Mouse (Mus musculus): ENCODE data around the gene Gstcd. TPM values are rescaled to one million over a fixed set of nuclear protein-coding genes. Genes with fewer than 3 reads are reported as not detected.

Gene Gstcd
- total RNA-seq, 2 experiments from 2014 or later = 3.3 to 3.4 TPM

DNA sequence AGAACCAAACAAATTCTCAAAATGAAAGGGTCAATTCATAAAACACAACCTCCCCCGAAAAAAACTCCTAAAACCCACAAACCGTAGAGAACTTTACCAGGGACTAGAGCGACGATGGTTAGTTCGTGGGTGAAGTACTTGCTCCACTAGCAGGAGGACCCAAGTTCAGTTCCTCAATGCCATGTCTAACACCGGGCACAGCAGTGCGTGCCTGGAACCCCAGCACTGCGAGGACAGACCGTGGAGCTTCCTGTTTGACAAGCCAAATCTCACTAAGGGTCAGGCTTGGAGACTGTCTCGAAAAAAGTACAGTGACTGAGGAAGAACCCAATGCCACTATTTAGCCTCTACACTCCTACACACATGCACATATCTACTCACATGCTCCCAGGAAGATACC, 16.3 kb downstream of the Gstcd start:
- intact Hi-C loops (cut with DNase I; ENCODE audit: low total_unique reads) = no loop called here
- no peak for DNase-seq

DNA sequence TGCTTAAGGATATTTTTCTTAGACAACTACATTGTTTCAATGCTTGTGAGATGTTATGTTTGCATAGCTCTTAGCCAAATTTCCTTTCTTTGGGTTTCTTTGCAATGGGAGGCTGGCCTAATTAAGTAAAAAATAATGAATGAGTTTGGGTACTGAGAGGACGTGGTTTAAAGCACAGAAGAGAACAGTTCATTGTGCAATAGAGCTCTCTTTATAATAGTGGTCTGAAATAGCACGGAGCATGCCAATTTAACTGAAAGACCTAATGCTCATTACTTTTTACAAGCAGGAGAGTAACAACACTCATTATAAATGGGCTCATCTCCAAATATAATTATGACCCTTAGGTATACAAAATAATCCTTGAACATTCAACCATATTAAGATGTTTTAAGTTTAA, 39.8 kb downstream of the Gstcd start:
- intact Hi-C loops (cut with DNase I; ENCODE audit: low total_unique reads) = no loop called here
- DNase-seq = no peak

- intact Hi-C loops (cut with DNase I; ENCODE audit: low total_unique reads) = no loop called here
- DNase-seq = no peak
These were observed 58.6 kb downstream of the Gstcd start for GRCm38 (mm10) chr3:133033145-133033755.

DNA sequence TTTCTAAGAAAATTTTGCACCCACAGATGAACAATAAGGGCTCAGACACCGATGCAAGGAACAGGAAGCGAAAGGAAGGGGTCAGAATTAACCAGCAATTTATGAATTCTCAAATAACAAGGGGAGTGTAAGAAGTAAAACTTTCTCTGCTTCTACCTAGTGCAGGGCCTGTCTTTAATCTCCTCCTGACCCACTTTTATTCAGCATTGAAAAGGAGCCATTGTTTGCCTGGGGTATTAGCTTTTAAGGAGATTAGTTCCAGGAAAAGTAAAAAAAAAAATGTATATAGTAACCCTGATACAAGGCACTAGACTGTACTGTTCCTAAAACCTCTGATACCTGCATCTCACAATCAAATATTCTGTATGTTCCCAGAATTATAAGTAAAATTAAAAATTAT, 64.9 kb downstream of the Gstcd start:
- intact Hi-C loops (cut with DNase I; ENCODE audit: low total_unique reads) = no loop called here
- no peak for DNase-seq

- intact Hi-C loops (cut with DNase I; ENCODE audit: low total_unique reads) = no loop called here
- no peak for DNase-seq
These were observed 84.6 kb downstream of the Gstcd start for GRCm38 (mm10) chr3:133007250-133007649.

- intact Hi-C loops (cut with DNase I; ENCODE audit: low total_unique reads) = no loop called here
- DNase-seq = no peak
These were observed 95.5 kb downstream of the Gstcd start for GRCm38 (mm10) chr3:132996299-132996698.

DNA sequence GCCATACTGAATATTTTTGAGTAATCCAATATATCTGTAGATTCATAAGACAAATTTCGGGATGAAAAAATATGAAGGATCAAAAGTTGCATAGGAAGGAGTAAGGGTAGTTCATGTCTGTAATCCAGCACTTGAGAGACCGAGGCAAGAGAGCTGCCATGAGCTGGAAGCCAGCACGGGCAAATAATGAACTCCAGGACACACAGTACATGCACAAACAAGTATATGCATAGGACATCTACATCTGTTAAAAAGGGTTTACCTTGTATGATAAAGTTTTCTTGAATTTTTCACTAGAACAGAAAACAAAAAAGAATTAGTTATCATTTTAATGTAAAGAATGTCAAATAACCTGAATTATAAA, 95.9 kb downstream of the Gstcd start:
- no peak for DNase-seq
- intact Hi-C loops (cut with DNase I; ENCODE audit: low total_unique reads) = no loop called here

GRCm38 (mm10) chr3:132995172-132995903, 96.5 kb downstream of the Gstcd start:
- intact Hi-C loops (cut with DNase I; ENCODE audit: low total_unique reads) = no loop called here
- DNase-seq = no peak

DNA sequence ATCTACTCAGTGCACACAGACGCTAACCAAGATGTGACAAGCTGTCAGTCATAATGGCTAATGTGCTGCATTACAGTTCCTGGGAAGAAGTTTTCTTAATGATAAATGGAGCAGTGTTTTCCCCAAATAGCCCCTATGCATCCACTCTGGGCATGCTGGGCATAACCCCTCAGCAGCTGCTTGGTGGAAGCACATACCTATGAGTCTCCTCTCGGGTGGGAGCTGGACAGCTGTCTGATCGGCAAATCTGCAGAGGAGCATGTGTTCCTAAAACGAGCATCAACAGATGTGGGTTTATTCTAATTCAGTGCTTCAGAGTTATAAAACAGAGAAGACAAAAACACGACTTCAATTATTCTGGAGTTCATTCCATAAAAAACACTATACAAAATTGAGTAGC, 105.6 kb downstream of the Gstcd start:
- intact Hi-C loops (cut with DNase I; ENCODE audit: low total_unique reads) = no loop called here
- DNase-seq = no peak

DNA sequence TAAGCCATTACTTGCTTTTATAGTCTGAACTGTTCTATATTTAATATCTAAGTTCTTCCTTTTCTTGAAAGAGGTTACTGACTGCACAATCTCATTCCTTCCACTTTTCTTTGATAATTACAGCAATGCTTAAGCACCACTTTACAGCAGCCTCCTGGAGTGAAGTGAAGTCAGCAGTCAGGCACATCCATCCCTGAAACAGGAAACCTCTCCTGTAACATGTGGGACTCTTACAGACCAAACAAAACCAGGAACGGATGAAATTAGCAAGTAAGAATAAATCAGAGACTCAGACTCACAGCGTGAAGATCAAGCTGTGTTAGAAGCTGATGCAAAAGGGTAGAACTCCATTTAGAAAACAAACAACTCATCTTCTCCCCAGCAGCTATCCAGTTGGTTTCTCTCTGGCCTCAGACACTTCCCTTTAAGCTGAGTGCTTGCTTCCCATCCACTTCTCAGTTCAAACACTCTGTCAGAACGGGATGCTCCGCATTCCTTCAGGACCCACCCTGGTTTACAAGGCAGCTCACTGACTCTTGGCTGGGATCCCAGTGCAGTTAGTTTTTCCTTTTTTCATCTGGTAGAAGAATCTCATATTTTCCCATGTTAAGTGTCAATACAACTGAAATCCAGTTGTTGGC, 107.9 kb downstream of the Gstcd start:
- intact Hi-C loops (cut with DNase I; ENCODE audit: low total_unique reads) = no loop called here
- DNase-seq = no peak

- intact Hi-C loops (cut with DNase I; ENCODE audit: low total_unique reads) = no loop called here
- DNase-seq = no peak
These were observed 109.9 kb downstream of the Gstcd start for GRCm38 (mm10) chr3:132981968-132982367.

DNA sequence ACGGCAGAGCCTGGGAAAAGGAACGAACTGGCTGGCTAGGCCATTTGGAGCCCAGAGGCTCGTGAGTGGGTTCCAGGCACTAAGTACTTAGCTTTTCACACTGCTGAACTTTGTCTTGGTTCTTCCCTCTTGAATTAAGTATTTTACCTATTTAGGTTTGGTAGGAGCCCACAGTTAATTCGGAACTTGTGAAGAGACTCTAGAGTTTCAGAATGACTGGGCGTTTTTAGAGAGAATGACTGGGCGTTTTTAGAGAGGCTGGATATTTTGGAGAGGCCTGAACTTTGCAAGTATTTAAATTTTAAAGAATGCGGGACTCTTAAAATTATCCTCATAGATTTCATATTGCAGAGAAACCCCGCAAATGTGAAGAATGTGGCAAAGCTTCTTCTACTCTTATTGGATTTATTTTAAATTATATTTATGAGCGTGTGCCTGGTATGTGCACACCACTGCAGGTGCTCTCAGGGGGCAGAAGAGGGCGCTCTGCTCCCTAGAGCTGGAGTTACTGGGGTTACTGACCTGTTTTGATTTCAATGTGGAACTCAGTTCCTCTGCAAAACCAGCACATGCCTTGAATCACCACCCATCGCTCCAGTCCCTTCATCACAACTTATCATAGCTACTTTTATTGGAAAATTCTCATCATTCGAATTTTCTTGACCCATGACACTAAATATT, 111.9 kb downstream of the Gstcd start:
- intact Hi-C loops (cut with DNase I; ENCODE audit: low total_unique reads) = no loop called here

DNA sequence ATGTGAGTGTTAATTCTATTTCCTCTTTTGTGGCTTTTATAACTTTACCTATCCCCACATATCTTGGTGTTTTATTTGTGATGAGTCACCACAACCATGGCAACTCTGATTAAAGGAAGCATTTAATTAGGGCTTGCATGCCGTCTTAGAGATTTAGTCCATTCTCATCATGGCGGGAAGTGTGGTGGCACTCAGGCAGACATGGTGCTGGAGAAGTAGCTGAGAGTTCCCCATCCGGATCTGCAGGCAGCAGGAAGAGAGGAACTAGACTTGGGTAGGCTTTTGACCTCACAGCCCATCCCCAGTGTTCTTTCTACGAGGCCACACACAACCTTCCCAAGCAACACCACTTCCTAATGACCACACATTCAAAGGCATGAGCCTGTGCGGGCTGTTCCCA, 125.6 kb downstream of the Gstcd start:
- intact Hi-C loops (cut with DNase I; ENCODE audit: low total_unique reads) = no loop called here
- no peak for DNase-seq

More for the DNA sequence above, 111.9 kb downstream of the Gstcd start:
- no peak for DNase-seq

DNA sequence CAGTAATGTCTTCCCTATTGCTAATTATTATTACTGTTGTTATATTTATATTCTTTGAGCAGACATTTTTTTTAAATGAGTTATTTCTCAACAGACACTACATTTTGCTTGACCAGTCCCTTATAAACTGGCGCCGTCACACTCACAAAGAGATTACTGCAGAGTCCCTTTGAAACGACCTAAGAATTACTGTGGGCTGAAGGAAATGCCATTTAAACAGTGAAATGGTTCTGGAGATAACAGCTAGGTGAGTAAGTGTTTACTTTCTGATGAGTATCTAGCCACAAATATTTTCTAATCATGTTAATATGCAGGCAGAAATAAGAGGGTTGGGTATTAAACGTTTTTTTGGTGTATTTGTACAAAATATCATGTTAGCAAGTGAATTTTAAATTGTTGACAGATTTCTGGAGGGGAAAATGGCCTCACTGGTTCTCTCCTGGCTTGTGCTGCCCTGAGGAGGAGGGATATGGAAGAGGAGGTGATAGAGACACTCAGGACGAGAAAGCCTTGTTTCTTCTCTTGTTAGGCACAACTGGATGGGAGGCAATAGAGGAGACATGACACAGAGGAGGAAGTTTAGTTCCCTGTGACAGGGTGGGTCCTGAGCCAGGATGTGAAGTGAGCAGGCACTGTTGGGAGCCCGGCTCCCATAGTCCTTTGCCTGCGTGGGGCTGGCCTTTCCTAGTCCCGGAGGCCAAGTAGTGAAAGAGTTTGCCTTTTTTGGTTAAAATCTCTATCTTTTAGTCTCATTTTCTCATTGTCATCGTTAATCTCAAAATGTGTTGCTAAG, 126.9 kb downstream of the Gstcd start:
- intact Hi-C loops (cut with DNase I; ENCODE audit: low total_unique reads) = no loop called here
- no peak for DNase-seq

DNA sequence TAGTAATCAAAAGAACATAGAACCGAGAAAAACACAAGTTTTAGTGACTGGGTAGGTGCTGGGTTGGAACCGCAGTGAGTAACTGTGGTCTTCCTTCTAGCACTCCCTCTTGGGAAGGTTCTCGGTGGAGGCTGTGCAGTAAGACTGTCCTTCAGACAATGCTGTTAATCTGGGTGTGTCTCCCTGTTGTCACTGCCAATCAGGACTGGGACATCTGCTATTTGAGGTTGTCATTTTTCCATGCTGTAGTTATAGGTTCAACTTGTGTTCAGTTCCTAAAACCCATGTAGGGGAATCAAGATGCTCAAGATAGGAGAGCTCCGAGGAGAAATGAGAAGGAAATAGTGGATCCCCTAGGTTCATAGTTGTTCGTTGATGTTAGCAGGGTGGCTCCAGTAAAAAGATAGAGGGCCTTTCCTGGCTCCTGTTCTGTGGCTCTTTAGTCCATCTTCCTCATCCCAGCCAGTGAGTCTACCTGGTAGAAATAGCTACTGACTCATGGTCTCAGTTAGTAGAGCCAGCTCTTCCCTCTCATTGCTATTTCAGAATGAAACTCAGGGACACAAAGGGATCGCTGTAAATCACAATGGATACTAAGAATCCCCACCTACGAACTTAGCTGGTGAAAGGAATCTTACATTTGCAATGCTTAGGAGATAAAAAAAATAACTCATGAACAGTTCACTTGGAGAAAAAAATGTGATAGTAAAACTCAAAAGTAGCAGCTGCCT, 129.0 kb downstream of the Gstcd start:
- no peak for DNase-seq
- intact Hi-C loops (cut with DNase I; ENCODE audit: low total_unique reads) = no loop called here

GRCm38 (mm10) chr3:132950529-132950880, 141.3 kb downstream of the Gstcd start:
- DNase-seq = no peak
- intact Hi-C loops (cut with DNase I; ENCODE audit: low total_unique reads) = no loop called here

GRCm38 (mm10) chr3:132949791-132950528, 141.9 kb downstream of the Gstcd start, which contains the start of gene Npnt:
Gene Npnt (minus strand): TSS chr3:132950291.
- DNase-seq = peak; percentile 15
- intact Hi-C loops (cut with DNase I; ENCODE audit: low total_unique reads) = no loop called here

- intact Hi-C loops (cut with DNase I; ENCODE audit: low total_unique reads) = no loop called here
- no peak for DNase-seq
These were observed 142.4 kb downstream of the Gstcd start for GRCm38 (mm10) chr3:132949380-132949790.
